Mouse (Mus musculus) embryo, embryonic 10.5 days (tissue): ENCODE data around the gene Phpt1.

Experiments used
- DNase-seq: peaks from one replicate; pipeline ENCODE4 v3.0.0-alpha.2; 2015; ENCODE audit warnings: low spot score

The Phpt1 gene

GRCm38 (mm10) chr2:25582466-25583119 lies 7.6 kb upstream of the Phpt1 start:
- no peak for DNase-seq

- DNase-seq: no peak
Observed at GRCm38 (mm10) chr2:25581901-25582301, 6.9 kb upstream of the Phpt1 start.

- peak; percentile 87 for DNase-seq
Observed at GRCm38 (mm10) chr2:25581294-25581864, 6.4 kb upstream of the Phpt1 start, which contains the start of gene Ajm1. Gene Ajm1, minus strand, starts transcription at chr2:25581757.

- no peak for DNase-seq
Observed at GRCm38 (mm10) chr2:25580621-25581101, 5.6 kb upstream of the Phpt1 start.

- DNase-seq: peak; percentile 68
Observed at GRCm38 (mm10) chr2:25579737-25580460, 4.9 kb upstream of the Phpt1 start.

- no peak for DNase-seq
Observed at GRCm38 (mm10) chr2:25578796-25579736, 4.0 kb upstream of the Phpt1 start.

- peak; percentile 59 for DNase-seq
Observed at GRCm38 (mm10) chr2:25577951-25578795, 3.1 kb upstream of the Phpt1 start.

GRCm38 (mm10) chr2:25576965-25577891 lies 2.2 kb upstream of the Phpt1 start:
- no peak for DNase-seq

- DNase-seq: no peak
Observed at GRCm38 (mm10) chr2:25576028-25576850, 1.2 kb upstream of the Phpt1 start.

GRCm38 (mm10) chr2:25575432-25576027 lies 506 bp upstream of the Phpt1 start:
- DNase-seq: peak; percentile 61

GRCm38 (mm10) chr2:25574136-25574535 lies 888 bp downstream of the Phpt1 start:
- no peak for DNase-seq

GRCm38 (mm10) chr2:25573068-25573467 lies 2.0 kb downstream of the Phpt1 start:
- DNase-seq: no peak

GRCm38 (mm10) chr2:25571221-25571620 lies 3.8 kb downstream of the Phpt1 start:
- DNase-seq: no peak

- no peak for DNase-seq
Observed at GRCm38 (mm10) chr2:25569323-25569722, 5.7 kb downstream of the Phpt1 start.

GRCm38 (mm10) chr2:25568473-25569019 lies 6.5 kb downstream of the Phpt1 start:
- no peak for DNase-seq

GRCm38 (mm10) chr2:25566558-25566957 lies 8.5 kb downstream of the Phpt1 start:
- no peak for DNase-seq

GRCm38 (mm10) chr2:25565741-25566140 lies 9.3 kb downstream of the Phpt1 start:
- no peak for DNase-seq

GRCm38 (mm10) chr2:25561946-25562345 lies 13.1 kb downstream of the Phpt1 start:
- DNase-seq: no peak
